Mouse (Mus musculus) liver, embryonic 12.5 days (tissue): ENCODE measurements around the gene Vps8. TPM values are rescaled to one million over a fixed set of nuclear protein-coding genes. Genes with fewer than 3 reads are reported as not detected.

Experiments used
- ATAC-seq: fragments of 200-750 bp; cut with Nextera tagmentation; 2 replicates; pipeline ENCODE4 v1.8.0; 2017; ENCODE audit warnings: moderate number of reproducible peaks, mild to moderate bottlenecking, moderate library complexity
- H3K27ac ChIP-seq: fragments of 300-500 bp; sonication (generic); 2 replicates; pipeline ENCODE4 v1.5.1; 2016; ENCODE audit warnings: mild to moderate bottlenecking
- H3K27me3 ChIP-seq: fragments of 300-500 bp; sonication (generic); replicated peaks from 2 replicates; pipeline ENCODE4 v1.6.1; 2016; ENCODE audit warnings: mild to moderate bottlenecking, moderate library complexity
- H3K36me3 ChIP-seq: fragments of 300-500 bp; sonication (generic); 2 replicates; pipeline ENCODE4 v1.6.1; 2016; ENCODE audit warnings: mild to moderate bottlenecking, moderate library complexity
- H3K4me1 ChIP-seq: fragments of 300-500 bp; sonication (generic); 2 replicates; pipeline ENCODE4 v1.6.1; 2016
- H3K4me2 ChIP-seq: fragments of 300-500 bp; sonication (generic); 2 replicates; pipeline ENCODE4 v1.6.1; 2016; ENCODE audit warnings: mild to moderate bottlenecking, moderate library complexity
- H3K4me3 ChIP-seq: fragments of 300-500 bp; sonication (generic); 2 replicates; pipeline ENCODE4 v1.5.1; 2016; ENCODE audit warnings: mild to moderate bottlenecking, moderate library complexity
- H3K9ac ChIP-seq: fragments of 300-500 bp; sonication (generic); 2 replicates; pipeline ENCODE4 v1.6.1; 2016; ENCODE audit warnings: mild to moderate bottlenecking, moderate library complexity
- H3K9me3 ChIP-seq: fragments of 300-500 bp; sonication (generic); replicated peaks from 2 replicates; pipeline ENCODE4 v1.6.1; 2016; ENCODE audit warnings: mild to moderate bottlenecking, moderate library complexity
- WGBS: fragments of 180-500 bp; shearing (Covaris S2); methylation state at CpG from one replicate; pipeline ENCODE4 v1.1.7; 2016; ENCODE audit not compliant: insufficient replicate concordance; 5-methylcytosine and 5-hydroxymethylcytosine counted together
- polyA plus RNA-seq: library from polyadenylated mRNA; unstranded; fragments of >200 nt; fragmentation: Nextera tagmentation; extraction: Ambion mirVana; gene quantifications from 2 replicates; pipeline ENCODE4 v1.2.1, GENCODE M21; 2016

Vps8 gene
- polyA plus RNA-seq, 1 experiment from 2014 or later: 10.0 TPM

- Histone ChIP-seq H3K4me3 (no peak overlapping the region), H3K27me3 (no peaks in the 10 kb centered on the region), H3K36me3 (peaks cover 15% of the 10 kb centered on the region; the same call in 1 of the 2 replicates), H3K4me2 (no peak overlapping the region), H3K9ac (no peak overlapping the region; the same call in 1 of the 2 replicates), H3K4me1 (no peaks in the 10 kb centered on the region), H3K27ac (no peak overlapping the region), H3K9me3 (no peaks in the 10 kb centered on the region)
- no peak for ATAC-seq
- WGBS: 80% methylated on average over 5 of the region's 5 CpGs
Measured at GRCm38 (mm10) chr16:21447447-21447846, 24.5 kb downstream of the Vps8 start.

GRCm38 (mm10) chr16:21448464-21448863 is 25.5 kb downstream of the Vps8 start:
- Histone ChIP-seq H3K27me3 (no peaks in the 10 kb centered on the region), H3K36me3 (peaks cover 8% of the 10 kb centered on the region; the same call in 1 of the 2 replicates), H3K4me1 (no peaks in the 10 kb centered on the region), H3K27ac (no peak overlapping the region), H3K9ac (no peak overlapping the region), H3K9me3 (no peaks in the 10 kb centered on the region), H3K4me3 (no peak overlapping the region), H3K4me2 (no peak overlapping the region)
- ATAC-seq: no peak
- 85% methylated on average over 5 of the region's 5 CpGs for WGBS

GRCm38 (mm10) chr16:21449890-21450289 is 27.0 kb downstream of the Vps8 start:
- Histone ChIP-seq H3K27me3 (no peaks in the 10 kb centered on the region), H3K36me3 (no peaks in the 10 kb centered on the region; the same call in 1 of the 2 replicates), H3K4me1 (no peaks in the 10 kb centered on the region), H3K9ac (no peak overlapping the region), H3K27ac (no peak overlapping the region), H3K4me2 (no peak overlapping the region), H3K4me3 (no peak overlapping the region), H3K9me3 (no peaks in the 10 kb centered on the region)
- 70% methylated on average over 8 of the region's 8 CpGs for WGBS
- ATAC-seq: no peak

GRCm38 (mm10) chr16:21452569-21452968 is 29.7 kb downstream of the Vps8 start:
- Histone ChIP-seq H3K27me3 (no peaks in the 10 kb centered on the region), H3K9me3 (no peaks in the 10 kb centered on the region), H3K9ac (no peak overlapping the region), H3K4me2 (no peak overlapping the region), H3K36me3 (peaks cover 5% of the 10 kb centered on the region; the same call in 1 of the 2 replicates), H3K27ac (no peak overlapping the region), H3K4me1 (no peaks in the 10 kb centered on the region), H3K4me3 (no peak overlapping the region)
- ATAC-seq: no peak
- 84% methylated on average over 6 of the region's 6 CpGs for WGBS

GRCm38 (mm10) chr16:21457639-21458369 is 34.9 kb downstream of the Vps8 start:
- Histone ChIP-seq H3K9me3 (no peaks in the 10 kb centered on the region), H3K36me3 (peaks cover 22% of the 10 kb centered on the region; the same call in 1 of the 2 replicates), H3K4me1 (no peaks in the 10 kb centered on the region), H3K4me2 (no peak overlapping the region), H3K27me3 (no peaks in the 10 kb centered on the region), H3K27ac (no peak overlapping the region), H3K4me3 (no peak overlapping the region), H3K9ac (no peak overlapping the region)
- 80% methylated on average over 14 of the region's 14 CpGs for WGBS
- no peak for ATAC-seq

- ATAC-seq: no peak
- H3K4me1 ChIP-seq: no peaks in the 10 kb centered on the region
- H3K27ac ChIP-seq: no peak overlapping the region
- no peaks in the 10 kb centered on the region for H3K9me3 ChIP-seq
- peaks cover 36% of the 10 kb centered on the region for H3K36me3 ChIP-seq
- H3K4me3 ChIP-seq: no peak overlapping the region
- H3K9ac ChIP-seq: no peak overlapping the region
- no peak overlapping the region for H3K4me2 ChIP-seq
- no peaks in the 10 kb centered on the region for H3K27me3 ChIP-seq
- WGBS: 68% methylated on average over 8 of the region's 8 CpGs
Measured at GRCm38 (mm10) chr16:21465868-21466267, 43.0 kb downstream of the Vps8 start.

GRCm38 (mm10) chr16:21470416-21470815 is 47.5 kb downstream of the Vps8 start:
- Histone ChIP-seq H3K4me2 (no peak overlapping the region), H3K36me3 (peaks cover 40% of the 10 kb centered on the region), H3K27ac (no peak overlapping the region), H3K4me3 (no peak overlapping the region), H3K9ac (no peak overlapping the region), H3K4me1 (no peaks in the 10 kb centered on the region), H3K9me3 (no peaks in the 10 kb centered on the region), H3K27me3 (no peaks in the 10 kb centered on the region)
- WGBS: 69% methylated on average over 4 of the region's 4 CpGs
- ATAC-seq: no peak

GRCm38 (mm10) chr16:21477074-21477473 is 54.2 kb downstream of the Vps8 start:
- H3K27me3 ChIP-seq: no peaks in the 10 kb centered on the region
- peaks cover 49% of the 10 kb centered on the region for H3K36me3 ChIP-seq
- WGBS: 75% methylated on average over 4 of the region's 4 CpGs
- no peaks in the 10 kb centered on the region for H3K9me3 ChIP-seq
- no peak for ATAC-seq
- H3K4me1 ChIP-seq: no peaks in the 10 kb centered on the region
- H3K9ac ChIP-seq: no peak overlapping the region
- no peak overlapping the region for H3K4me3 ChIP-seq
- no peak overlapping the region for H3K27ac ChIP-seq
- no peak overlapping the region for H3K4me2 ChIP-seq

- no peaks in the 10 kb centered on the region for H3K27me3 ChIP-seq
- H3K9me3 ChIP-seq: no peaks in the 10 kb centered on the region
- H3K4me2 ChIP-seq: no peak overlapping the region
- no peaks in the 10 kb centered on the region for H3K4me1 ChIP-seq
- peaks cover 42% of the 10 kb centered on the region for H3K36me3 ChIP-seq
- WGBS: 84% methylated on average over 9 of the region's 9 CpGs
- no peak overlapping the region for H3K27ac ChIP-seq
- no peak overlapping the region for H3K9ac ChIP-seq
- ATAC-seq: no peak
- H3K4me3 ChIP-seq: no peak overlapping the region
Measured at GRCm38 (mm10) chr16:21478376-21478775, 55.5 kb downstream of the Vps8 start.

GRCm38 (mm10) chr16:21483803-21484202 is 60.9 kb downstream of the Vps8 start:
- H3K9me3 ChIP-seq: no peaks in the 10 kb centered on the region
- WGBS: 79% methylated on average over 5 of the region's 5 CpGs
- no peak overlapping the region for H3K4me3 ChIP-seq
- no peak overlapping the region for H3K27ac ChIP-seq
- no peaks in the 10 kb centered on the region for H3K4me1 ChIP-seq
- H3K9ac ChIP-seq: no peak overlapping the region
- 0 out of 2 replicates have a peak, but pooled peaks cover 7% of the 10 kb centered on the region for H3K36me3 ChIP-seq
- ATAC-seq: no peak
- no peaks in the 10 kb centered on the region for H3K27me3 ChIP-seq
- no peak overlapping the region for H3K4me2 ChIP-seq

- Histone ChIP-seq H3K4me1 (no peaks in the 10 kb centered on the region), H3K9ac (no peak overlapping the region), H3K27me3 (no peaks in the 10 kb centered on the region), H3K4me3 (no peak overlapping the region), H3K36me3 (0 out of 2 replicates have a peak, but pooled peaks cover 2% of the 10 kb centered on the region), H3K9me3 (no peaks in the 10 kb centered on the region), H3K27ac (no peak overlapping the region), H3K4me2 (no peak overlapping the region)
- ATAC-seq: no peak
- 57% methylated on average over 5 of the region's 5 CpGs for WGBS
Measured at GRCm38 (mm10) chr16:21485716-21486115, 62.8 kb downstream of the Vps8 start.

- Histone ChIP-seq H3K27ac (no peak overlapping the region), H3K4me3 (no peak overlapping the region), H3K27me3 (no peaks in the 10 kb centered on the region), H3K9me3 (no peaks in the 10 kb centered on the region), H3K36me3 (0 out of 2 replicates have a peak, but pooled peaks cover 2% of the 10 kb centered on the region), H3K9ac (no peak overlapping the region), H3K4me1 (no peaks in the 10 kb centered on the region), H3K4me2 (no peak overlapping the region)
- WGBS: 53% methylated on average over 4 of the region's 4 CpGs
- ATAC-seq: no peak
Measured at GRCm38 (mm10) chr16:21488413-21488812, 65.5 kb downstream of the Vps8 start.
